Mouse (Mus musculus) kidney, adult 2 months (tissue): ENCODE measurements around the gene Erbb2.

Experiments
- CTCF ChIP-seq: fragments of 200-500 bp; conservative IDR thresholded peaks from 2 replicates; pipeline ENCODE4 v1.5.1; 2011; ENCODE audit warnings: low read depth, mild to moderate bottlenecking, control low read depth, low read length, moderate library complexity, mixed read lengths; ENCODE audit not compliant: insufficient read depth, insufficient read length
- POLR2A ChIP-seq: fragments of 200-500 bp; IDR thresholded peaks from one replicate; pipeline ENCODE4 v1.6.1; 2011; ENCODE audit warnings: low read depth, low read length, control low read depth

DNA sequence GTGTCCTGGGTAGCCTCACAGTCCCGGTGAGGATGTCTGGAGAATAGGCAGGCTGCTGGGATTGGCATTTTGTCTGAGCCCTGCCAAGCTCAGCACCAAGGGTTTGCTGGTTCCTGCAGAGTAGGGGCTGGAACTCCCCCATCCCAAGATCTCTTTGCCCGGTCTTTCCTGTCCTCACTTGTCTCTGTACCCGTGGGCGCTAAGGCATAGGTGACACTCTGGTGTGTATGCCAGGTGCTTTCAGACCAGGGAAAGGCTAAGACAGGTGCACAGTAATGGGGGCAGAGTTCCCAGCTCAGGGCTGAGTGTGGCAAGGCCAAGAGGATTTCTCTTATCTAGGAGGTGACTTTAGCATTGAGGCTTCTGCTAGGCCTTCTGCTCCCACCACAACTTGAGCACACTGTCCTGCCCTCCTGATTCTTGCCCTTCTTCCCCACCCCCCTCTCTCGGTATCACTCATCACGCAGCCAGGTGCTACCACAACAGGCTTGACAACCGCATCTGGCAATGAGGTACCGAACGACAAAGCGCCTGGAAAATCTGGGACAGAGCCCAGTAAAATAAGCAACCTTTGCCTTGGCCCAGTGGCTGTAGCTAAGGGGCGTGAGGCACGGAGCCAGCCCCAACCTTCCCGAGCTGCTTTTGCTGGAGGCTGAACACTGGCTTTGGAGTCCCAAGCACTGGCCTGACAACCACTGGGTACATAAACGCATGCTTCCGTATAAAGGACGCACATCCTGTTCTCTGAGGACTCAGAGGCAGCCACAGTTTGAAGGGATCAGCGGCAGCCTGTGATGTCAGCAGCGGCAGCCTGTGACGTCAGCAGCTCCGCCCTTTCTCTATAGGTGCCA lies 37.9 kb downstream of the Erbb2 start:
- TF ChIP-seq CTCF (no peak), POLR2A (no peak)
